In genomic region chr12:17478196-17478595, GRCm38 (mm10) we compare ENCODE assay signal across 14 mouse cellular contexts.
"Had no signal": no experiment of that assay in that cellular context is flagged by ENCODE, and none has a peak within 500 bp of the region (broad histone marks: within the 10 kb centered on the region; RNA-seq: fewer than 3 reads in every experiment).

No protein-coding gene starts in this region.

- H3K9me3 ChIP-seq: limb, embryonic 10.5 days; midbrain, embryonic 13.5 days; stomach, embryonic 15.5 days had no signal

- ATAC-seq: hindbrain, embryonic 16.5 days; inflammation-experienced regulatory T-cells, adult 6 months; lung, postnatal 0 days; midbrain, embryonic 13.5 days had no signal

- H3K4me3 ChIP-seq: left cerebral cortex, adult 2 months; limb, embryonic 10.5 days; midbrain, embryonic 13.5 days; stomach, embryonic 15.5 days had no signal

- H3K4me2 ChIP-seq: midbrain, embryonic 13.5 days; stomach, embryonic 15.5 days had no signal

- H3K27me3 ChIP-seq: midbrain, embryonic 13.5 days; stomach, embryonic 15.5 days had no signal

- H3K27ac ChIP-seq: left cerebral cortex, adult 2 months; limb, embryonic 10.5 days; liver, embryonic 14.5 days; midbrain, embryonic 13.5 days; stomach, embryonic 15.5 days had no signal

- H3K4me1 ChIP-seq: limb, embryonic 10.5 days; midbrain, embryonic 13.5 days; stomach, embryonic 15.5 days had no signal

- DNase-seq: kidney, adult 18-20 months; kidney, postnatal 25 days; lung, adult 2 months; lung, postnatal 36 days; spleen, adult 18-20 months; thymus, postnatal 36 days had no signal

- H3K36me3 ChIP-seq: limb, embryonic 10.5 days; midbrain, embryonic 13.5 days; stomach, embryonic 15.5 days had no signal

- H3K9ac ChIP-seq: liver, embryonic 14.5 days; midbrain, embryonic 13.5 days; stomach, embryonic 15.5 days had no signal
